9 mouse cellular contexts compared by ENCODE assay signal in genomic region chr9:71646115-71646514, GRCm38 (mm10). TPM values are rescaled to one million over a fixed set of nuclear protein-coding genes. Genes with fewer than 3 reads are reported as not detected.
DNase-seq lines count a peak whose midpoint lies in the region; ATAC-seq lines count a peak whose summit lies in the region.
"Had no signal": no experiment of that assay in that cellular context is flagged by ENCODE, and none has a peak within 500 bp of the region (broad histone marks: within the 10 kb centered on the region; RNA-seq: fewer than 3 reads in every experiment).

No protein-coding gene starts in this region.

- H3K27ac ChIP-seq in forebrain, embryonic 11.5 days (ENCODE audit: low read depth, low read length) = no peak overlapping the region
- H3K27ac ChIP-seq in forebrain, embryonic 12.5 days = no peak overlapping the region
- 0 out of 2 replicates have a peak overlapping the region, but pooled peaks have one; percentile 7 for H3K27ac ChIP-seq in heart, embryonic 11.5 days (ENCODE audit: low read depth, low read length)
- H3K27ac ChIP-seq: macrophage had no signal

- DNase-seq in forebrain, embryonic 11.5 days (ENCODE audit: low spot score) = peak; percentile 76
- peak; percentile 76 to 81 for DNase-seq in adrenal gland, adult 18-20 months (ENCODE audit: low spot score in 2 of 2)
- peak; percentile 89 for DNase-seq in embryo, embryonic 10 days (ENCODE audit: low spot score)
- peak; percentile 52 for DNase-seq in layer of hippocampus, adult 9-11 months
- DNase-seq in spleen, postnatal 36 days (ENCODE audit: low spot score in 2 of 2) = peak; percentile 25 to 45

- 36% methylated on average over 6 of the region's 6 CpGs for WGBS in forebrain, embryonic 11.5 days
- 36% methylated on average over 6 of the region's 6 CpGs for WGBS in forebrain, embryonic 12.5 days
- 31% methylated on average over 6 of the region's 6 CpGs for WGBS in heart, embryonic 11.5 days (ENCODE audit: insufficient replicate concordance)

- H3K4me1 ChIP-seq in forebrain, embryonic 11.5 days (replicated peaks; ENCODE audit: control insufficient read depth, insufficient read depth, low read length) = no peaks in the 10 kb centered on the region
- no peaks in the 10 kb centered on the region for H3K4me1 ChIP-seq in forebrain, embryonic 12.5 days
- peaks cover 7% of the 10 kb centered on the region for H3K4me1 ChIP-seq in heart, embryonic 11.5 days (ENCODE audit: control insufficient read depth, insufficient read depth, low read length)

- no peak overlapping the region for H3K9ac ChIP-seq in forebrain, embryonic 11.5 days (ENCODE audit: low read length)
- H3K9ac ChIP-seq in forebrain, embryonic 12.5 days = no peak overlapping the region
- H3K9ac ChIP-seq in heart, embryonic 11.5 days (ENCODE audit: low read depth, low read length) = no peak overlapping the region

- H3K4me3 ChIP-seq in forebrain, embryonic 11.5 days (ENCODE audit: low read depth, low read length) = no peak overlapping the region
- no peak overlapping the region for H3K4me3 ChIP-seq in forebrain, embryonic 12.5 days (replicated peaks)
- H3K4me3 ChIP-seq in heart, embryonic 11.5 days (ENCODE audit: low read depth, low read length) = no peak overlapping the region

- H3K36me3 ChIP-seq in forebrain, embryonic 11.5 days (ENCODE audit: control insufficient read depth, insufficient read depth, low read length) = no peaks in the 10 kb centered on the region
- H3K36me3 ChIP-seq in forebrain, embryonic 12.5 days (replicated peaks) = no peaks in the 10 kb centered on the region
- H3K36me3 ChIP-seq in heart, embryonic 11.5 days (ENCODE audit: control insufficient read depth, insufficient read depth, low read length) = peaks cover 34% of the 10 kb centered on the region

- H3K9me3 ChIP-seq in forebrain, embryonic 11.5 days (ENCODE audit: control insufficient read depth, low read length) = no peaks in the 10 kb centered on the region; the same call in 1 of the 2 replicates
- H3K9me3 ChIP-seq in forebrain, embryonic 12.5 days = no peaks in the 10 kb centered on the region
- H3K9me3 ChIP-seq in heart, embryonic 11.5 days (replicated peaks; ENCODE audit: control insufficient read depth, low read length) = no peaks in the 10 kb centered on the region; the same call in 1 of the 2 replicates

- no peak for ATAC-seq in forebrain, embryonic 11.5 days (replicated peaks; ENCODE audit: low FRiP score)
- no peak for ATAC-seq in forebrain, embryonic 12.5 days (ENCODE audit: low FRiP score)
- ATAC-seq in heart, embryonic 11.5 days (replicated peaks; ENCODE audit: insufficient number of reproducible peaks, low FRiP score, low TSS enrichment) = no peak
- ATAC-seq in megakaryocyte progenitor cell, adult 5-6 weeks (replicated peaks; ENCODE audit: poor library complexity) = peak; percentile 63

- no peaks in the 10 kb centered on the region for H3K27me3 ChIP-seq in forebrain, embryonic 11.5 days (ENCODE audit: control insufficient read depth, insufficient read depth, low read length)
- no peaks in the 10 kb centered on the region for H3K27me3 ChIP-seq in forebrain, embryonic 12.5 days
- H3K27me3 ChIP-seq in heart, embryonic 11.5 days (ENCODE audit: control insufficient read depth, insufficient read depth, low read length) = no peaks in the 10 kb centered on the region

- no peak overlapping the region for H3K4me2 ChIP-seq in forebrain, embryonic 11.5 days (ENCODE audit: low read depth, low read length, severe bottlenecking)
- H3K4me2 ChIP-seq in forebrain, embryonic 12.5 days = no peak overlapping the region
- H3K4me2 ChIP-seq in heart, embryonic 11.5 days = no peak overlapping the region

RNA-seq across cellular contexts. Expression of gene Myzap, which starts 54.0 kb away (rescaled TPM):
- polyA plus RNA-seq in forebrain, embryonic 11.5 days (2014; fragmentation: Nextera tagmentation; extraction: Ambion mirVana) = 4.2 and 4.3 TPM in 2 replicates
- 3.1 and 3.5 TPM in 2 replicates for polyA plus RNA-seq in forebrain, embryonic 12.5 days (2016; fragmentation: Nextera tagmentation; extraction: Ambion mirVana)
- 10 to 100 TPM; 11.2 to 12.7 TPM for total RNA-seq in adrenal gland, adult 18-20 months (2021)
- 51.3 and 58.0 TPM in 2 replicates for polyA plus RNA-seq in heart, embryonic 11.5 days (2014; fragmentation: Nextera tagmentation; extraction: Ambion mirVana)
- not detected in 2 replicates for total RNA-seq in megakaryocyte progenitor cell, adult 5-6 weeks (2015)
- 0.98 and 1.5 TPM in 2 replicates for total RNA-seq in megakaryocyte progenitor cell, adult 5-6 weeks (2017)
- polyA plus RNA-seq: macrophage had no signal

Comparison
In these comparisons a context has a peak if more than half of its experiments do, and no peak if none do; other contexts are left out.
1. DNase-seq: peak in every context shown above with its lines; median percentile 89 in embryo, embryonic 10 days; 78 in adrenal gland, adult 18-20 months; 76 in forebrain, embryonic 11.5 days; 52 in layer of hippocampus, adult 9-11 months; 35 in spleen, postnatal 36 days.